ENCODE assay signal across 28 mouse cellular contexts in genomic region chr10:54550665-54551064, GRCm38 (mm10).
"Had no signal": no experiment of that assay in that cellular context is flagged by ENCODE, and none has a peak within 500 bp of the region (broad histone marks: within the 10 kb centered on the region; RNA-seq: fewer than 3 reads in every experiment).

No protein-coding gene starts in this region.

- H3K9ac ChIP-seq: embryonic facial prominence, embryonic 12.5 days; embryonic facial prominence, embryonic 13.5 days; embryonic facial prominence, embryonic 15.5 days; forebrain, embryonic 12.5 days; forebrain, embryonic 13.5 days; forebrain, embryonic 15.5 days; forebrain, postnatal 0 days had no signal

- H3K9me3 ChIP-seq: embryonic facial prominence, embryonic 10.5 days; embryonic facial prominence, embryonic 12.5 days; embryonic facial prominence, embryonic 13.5 days; embryonic facial prominence, embryonic 15.5 days; forebrain, embryonic 10.5 days; forebrain, embryonic 12.5 days; forebrain, embryonic 13.5 days; forebrain, embryonic 15.5 days had no signal

- H3K4me3 ChIP-seq: embryonic facial prominence, embryonic 10.5 days; embryonic facial prominence, embryonic 12.5 days; embryonic facial prominence, embryonic 13.5 days; embryonic facial prominence, embryonic 15.5 days; erythroblast, embryonic 14.5 days; forebrain, embryonic 10.5 days; forebrain, embryonic 12.5 days; forebrain, embryonic 13.5 days; forebrain, embryonic 15.5 days; gastrocnemius, adult 2 months had no signal

- H3K4me1 ChIP-seq: embryonic facial prominence, embryonic 10.5 days; embryonic facial prominence, embryonic 12.5 days; embryonic facial prominence, embryonic 13.5 days; embryonic facial prominence, embryonic 15.5 days; forebrain, embryonic 10.5 days; forebrain, embryonic 12.5 days; forebrain, embryonic 13.5 days; forebrain, embryonic 15.5 days had no signal

- H3K27ac ChIP-seq: embryonic facial prominence, embryonic 10.5 days; embryonic facial prominence, embryonic 12.5 days; embryonic facial prominence, embryonic 13.5 days; embryonic facial prominence, embryonic 15.5 days; forebrain, embryonic 10.5 days; forebrain, embryonic 12.5 days; forebrain, embryonic 13.5 days; forebrain, embryonic 15.5 days; gastrocnemius, adult 2 months had no signal

- H3K36me3 ChIP-seq: embryonic facial prominence, embryonic 10.5 days; embryonic facial prominence, embryonic 12.5 days; embryonic facial prominence, embryonic 13.5 days; embryonic facial prominence, embryonic 15.5 days; forebrain, embryonic 10.5 days; forebrain, embryonic 12.5 days; forebrain, embryonic 15.5 days had no signal

- ATAC-seq: forebrain, embryonic 13.5 days; forebrain, embryonic 14.5 days; forebrain, embryonic 15.5 days; forebrain, embryonic 16.5 days; forebrain, postnatal 0 days had no signal

- H3K27me3 ChIP-seq: embryonic facial prominence, embryonic 12.5 days; embryonic facial prominence, embryonic 13.5 days; embryonic facial prominence, embryonic 15.5 days; forebrain, embryonic 12.5 days; forebrain, embryonic 13.5 days; forebrain, embryonic 15.5 days had no signal

- H3K4me2 ChIP-seq: embryonic facial prominence, embryonic 12.5 days; embryonic facial prominence, embryonic 13.5 days; embryonic facial prominence, embryonic 15.5 days; forebrain, embryonic 12.5 days; forebrain, embryonic 13.5 days; forebrain, embryonic 15.5 days had no signal

- DNase-seq: cerebellum, adult 18-20 months; cerebellum, adult 2 months; cerebellum, adult 8-10 months; cerebellum, adult 9-10 months; cerebellum, adult 9-11 months; cerebellum, postnatal 10 days; cerebellum, postnatal 14 days; cerebellum, postnatal 25 days; cerebellum, postnatal 36 days; embryo, embryonic 11 days; forebrain, postnatal 0 days; gastrocnemius, adult 2 months; gastrocnemius, postnatal 10 days; gastrocnemius, postnatal 14 days; gastrocnemius, postnatal 36 days; heart, adult 11 months; heart, adult 18-20 months had no signal
